Mouse (Mus musculus): ENCODE measurements at regions not wholly inside any gene's neighbourhood (a gene's known extent, or its start where the extent isn't known, plus 50 kb on each side); places are given as distances from the start of the nearest gene placed in this dataset.
A peak's percentile ranks its signal among the peaks of the same experiment; 100 is the strongest.

DNA sequence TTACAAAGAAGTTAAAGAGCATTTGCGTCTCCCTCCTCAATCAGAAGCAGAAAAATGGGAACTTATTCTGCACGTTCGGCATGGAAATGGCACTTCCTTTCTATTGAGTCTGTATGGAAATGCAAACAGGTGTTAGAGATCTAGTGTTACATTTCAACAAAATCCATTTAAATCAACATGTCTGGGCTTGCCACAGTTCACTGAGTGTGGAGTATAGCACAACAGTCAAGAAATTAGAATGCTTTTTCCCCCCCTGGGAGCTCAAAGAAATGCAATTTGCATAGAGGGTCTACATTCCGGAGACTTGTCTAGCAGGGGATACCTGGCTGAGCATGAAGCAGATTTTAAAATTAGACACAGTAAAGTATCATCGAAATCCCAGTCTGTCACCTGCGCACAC is 308.5 kb upstream of the Smarca2 start:
- ATAC-seq = no peak

DNA sequence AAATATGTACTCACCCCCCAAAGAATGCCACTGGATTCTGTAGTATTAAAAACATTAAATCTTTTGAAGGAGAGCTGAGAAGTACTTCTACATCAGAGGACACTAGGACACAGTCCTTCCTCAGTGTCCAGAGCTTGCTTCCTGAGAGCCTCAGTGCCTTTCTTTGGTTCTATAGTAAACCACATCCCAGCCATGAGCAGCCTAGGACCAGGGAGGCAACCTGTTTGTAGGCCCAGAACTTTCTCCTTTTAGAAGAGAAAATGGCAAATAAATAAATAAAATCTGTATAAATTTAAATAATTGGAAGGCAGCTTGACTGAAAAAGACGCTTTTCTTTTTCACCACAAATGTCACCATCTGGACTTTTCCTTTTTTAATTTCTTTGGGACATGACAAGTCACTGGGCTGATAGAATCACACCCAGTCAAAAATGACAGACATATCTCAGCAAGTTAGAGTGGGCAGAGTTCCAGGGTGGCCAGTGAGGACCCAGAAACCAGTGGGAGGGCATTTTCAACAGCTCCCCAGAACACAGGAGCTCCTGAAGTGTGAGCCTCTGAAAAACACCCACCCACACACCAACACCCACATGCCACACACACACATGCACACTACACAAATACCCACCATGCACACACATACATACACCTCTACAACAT is 296.2 kb upstream of the Smarca2 start:
- ATAC-seq = no peak

DNA sequence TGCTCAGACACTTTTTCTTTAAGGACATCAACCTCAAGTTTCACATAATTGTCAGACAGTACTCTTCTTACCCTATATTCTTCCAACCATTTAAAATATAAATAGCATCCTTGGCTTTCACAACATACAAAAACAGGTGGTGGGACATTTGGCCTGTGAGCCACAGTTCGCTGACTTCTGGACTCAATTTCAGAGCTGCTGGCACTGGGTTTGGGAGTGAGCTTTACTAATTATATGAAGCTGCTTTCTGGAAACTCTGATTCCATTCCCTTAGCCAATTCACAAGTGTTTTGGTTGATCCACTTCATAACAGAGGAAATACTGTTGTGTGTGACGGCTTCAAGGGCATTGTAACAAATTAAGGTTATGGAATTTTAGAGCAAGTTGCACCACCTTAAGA is 285.9 kb upstream of the Smarca2 start:
- ATAC-seq = no peak

DNA sequence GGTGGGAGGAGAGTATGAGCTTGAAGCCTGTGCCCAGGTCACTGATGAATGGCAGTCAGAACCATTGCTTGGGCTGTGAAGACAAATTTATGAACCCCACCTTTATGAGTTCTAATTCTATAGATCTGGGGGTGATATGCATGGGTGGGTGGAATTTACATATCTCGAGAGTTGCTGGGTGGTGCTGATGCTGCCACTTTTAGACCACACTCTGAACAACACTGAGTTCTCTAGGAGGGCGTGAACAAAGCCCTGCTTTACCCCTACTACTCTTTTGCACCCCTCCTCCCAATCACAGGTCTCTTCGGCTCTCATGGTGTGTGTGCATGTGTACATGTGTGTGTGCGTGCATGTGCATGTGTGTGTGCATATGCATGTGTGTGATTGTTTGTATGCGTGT is 281.2 kb upstream of the Smarca2 start:
- ATAC-seq = no peak

DNA sequence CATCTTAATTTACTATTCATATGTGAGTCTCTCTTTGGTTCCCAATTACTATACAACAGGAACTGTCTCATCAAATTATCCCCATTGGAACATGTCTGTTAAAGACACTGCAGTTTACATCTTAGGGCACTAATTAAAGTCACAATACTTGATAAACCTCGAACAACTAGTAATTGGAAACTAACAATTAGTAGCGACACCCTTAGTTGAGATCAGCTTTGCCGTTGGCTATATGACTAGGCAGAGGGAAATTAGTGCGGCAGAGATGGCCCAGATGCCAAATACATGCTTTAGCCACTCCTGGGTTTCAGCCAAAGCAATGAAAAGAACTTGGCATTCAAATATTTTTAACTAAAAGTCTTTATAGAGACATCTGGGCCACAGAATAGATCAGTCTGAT is 265.7 kb upstream of the Smarca2 start:
- no peak for ATAC-seq

DNA sequence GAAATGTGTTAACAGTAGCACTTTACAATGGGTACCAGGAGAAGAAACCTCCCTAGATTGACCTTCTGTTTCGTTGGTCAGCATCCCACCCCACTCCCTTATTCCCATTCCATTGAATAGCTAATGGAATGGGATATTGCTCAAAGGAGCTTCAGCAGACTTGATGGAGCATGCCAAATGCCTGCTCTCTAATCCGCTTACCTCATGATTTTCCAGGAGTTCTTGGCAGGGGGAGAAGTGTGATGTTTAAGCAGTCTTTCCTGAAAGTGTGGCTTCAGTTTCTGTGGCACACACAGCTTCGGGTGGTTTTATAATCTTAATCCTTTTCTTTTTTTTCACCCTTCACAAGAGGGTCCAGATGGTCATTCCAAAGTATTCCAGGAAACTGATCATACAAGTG is 264.7 kb upstream of the Smarca2 start:
- ATAC-seq = no peak

DNA sequence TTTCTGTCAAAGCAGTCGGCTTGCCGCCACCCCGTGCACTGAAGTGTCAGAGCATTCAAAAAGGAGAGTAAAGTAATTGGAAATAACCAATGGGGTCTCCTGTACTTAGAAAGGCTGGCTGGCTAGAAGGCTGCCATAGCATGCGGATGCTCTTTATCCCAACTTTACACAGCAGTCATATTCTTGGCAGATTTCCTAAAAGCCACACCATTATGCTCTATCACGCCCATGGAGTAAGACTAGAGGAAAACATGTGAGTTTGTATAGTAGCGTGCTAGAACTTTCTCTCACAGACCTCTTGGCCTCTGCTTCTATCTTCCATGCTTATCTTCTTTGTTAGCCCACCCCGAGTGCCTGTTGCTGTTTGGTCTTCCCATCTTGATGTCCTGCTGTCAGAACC is 249.8 kb upstream of the Smarca2 start:
- no peak for ATAC-seq

DNA sequence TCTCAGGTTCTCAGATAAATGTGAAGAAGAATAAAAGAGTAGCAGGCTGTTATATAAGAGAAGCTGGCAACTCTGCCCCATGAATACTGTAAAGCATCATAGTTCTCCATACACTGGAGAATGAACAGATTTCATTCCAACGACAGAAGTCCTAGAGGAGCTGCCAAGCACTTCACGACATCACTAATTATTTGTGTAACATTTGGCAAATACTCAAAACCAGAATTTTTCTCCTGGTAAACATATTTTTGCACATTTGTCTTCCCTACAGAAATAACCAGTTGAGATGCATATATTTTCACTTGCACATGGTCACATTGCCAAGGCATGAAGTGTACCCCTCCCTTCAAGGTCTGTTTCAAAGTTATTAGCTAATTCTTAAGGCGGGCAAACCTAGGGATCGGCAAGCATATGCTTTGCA is 220.9 kb upstream of the Smarca2 start:
- ATAC-seq = no peak

DNA sequence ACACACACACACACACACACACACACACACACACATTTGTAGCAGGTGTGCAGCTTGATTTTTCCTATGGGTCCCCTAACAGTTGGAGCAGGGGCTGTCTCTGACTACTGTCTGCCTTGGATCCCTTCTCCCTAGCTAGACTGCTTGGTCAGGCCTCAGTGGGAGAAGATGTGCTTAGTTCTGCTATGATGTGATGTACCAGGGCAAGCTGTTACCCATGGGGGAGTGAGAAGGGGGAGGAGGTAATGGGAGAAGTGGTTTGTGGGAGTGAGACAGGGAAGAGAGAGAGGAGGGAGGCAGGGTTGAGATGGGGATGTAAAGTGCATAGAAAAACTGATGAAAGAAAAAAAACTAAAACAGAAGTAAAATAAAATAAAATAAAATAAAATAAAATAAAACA is 218.8 kb upstream of the Smarca2 start:
- ATAC-seq = no peak

DNA sequence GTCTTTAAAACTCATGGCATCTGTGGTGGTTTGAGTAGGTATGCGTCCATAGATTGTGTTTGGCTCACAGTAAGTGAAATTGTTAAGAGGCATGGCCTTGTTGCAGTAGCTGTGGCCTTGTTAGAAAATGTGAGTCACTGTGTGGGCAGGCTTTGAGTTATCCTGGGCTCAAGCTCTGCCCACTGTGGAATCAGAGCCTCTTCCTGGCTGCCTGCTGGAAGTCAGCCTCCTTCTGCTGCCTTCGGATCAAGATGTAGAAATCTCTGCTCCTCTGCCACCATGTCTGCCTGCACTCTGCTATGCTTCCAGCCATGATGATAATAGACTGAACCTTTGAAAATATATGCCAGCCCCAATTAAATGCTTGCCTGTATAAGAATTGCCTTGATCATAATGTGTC is 192.2 kb upstream of the Smarca2 start:
- ATAC-seq = no peak

DNA sequence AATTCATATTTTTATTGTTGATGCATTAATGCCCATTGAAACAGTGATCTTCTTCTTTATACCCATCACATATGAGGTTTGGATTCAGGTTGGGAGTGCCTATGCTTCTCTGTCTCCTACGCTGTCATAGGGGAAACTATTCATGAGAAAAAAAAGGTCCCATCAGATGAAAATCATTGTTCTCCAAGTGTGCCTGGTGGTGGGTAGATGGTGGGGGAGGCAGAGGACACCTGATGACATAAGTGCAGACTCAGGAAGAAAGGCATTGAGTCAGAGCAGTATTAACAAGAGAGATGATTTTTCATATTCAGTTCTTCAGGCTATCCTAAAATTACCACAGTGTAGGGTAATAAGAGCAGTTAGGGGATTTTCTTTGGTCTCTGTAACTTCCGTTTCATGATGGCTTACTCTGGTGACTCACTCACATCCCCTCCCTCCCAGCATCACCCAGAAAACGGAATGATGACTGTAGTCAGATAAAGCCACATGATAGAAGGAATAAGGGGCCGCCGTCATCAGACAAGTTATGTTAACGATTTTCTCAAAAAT is 190.3 kb upstream of the Smarca2 start:
- peak; percentile 36 for ATAC-seq

DNA sequence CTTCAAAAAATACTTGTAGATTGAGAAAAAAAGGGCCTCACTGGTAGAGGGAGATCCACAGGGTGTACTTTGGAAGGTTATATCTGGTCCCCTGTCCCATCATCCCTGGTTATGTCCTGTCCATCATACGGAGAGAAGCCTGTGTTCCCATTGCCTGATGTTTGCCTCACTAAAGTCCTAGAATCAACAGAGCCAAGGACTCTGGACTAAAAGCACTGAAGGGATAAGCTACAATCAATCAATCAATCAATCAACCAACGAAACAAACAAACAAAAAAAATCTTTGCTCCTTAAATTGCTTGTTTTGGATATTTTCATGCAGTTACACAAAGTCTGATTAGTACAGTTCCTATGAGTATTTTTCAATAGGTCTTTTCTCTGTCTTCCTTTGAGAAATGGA is 185.1 kb upstream of the Smarca2 start:
- no peak for ATAC-seq

DNA sequence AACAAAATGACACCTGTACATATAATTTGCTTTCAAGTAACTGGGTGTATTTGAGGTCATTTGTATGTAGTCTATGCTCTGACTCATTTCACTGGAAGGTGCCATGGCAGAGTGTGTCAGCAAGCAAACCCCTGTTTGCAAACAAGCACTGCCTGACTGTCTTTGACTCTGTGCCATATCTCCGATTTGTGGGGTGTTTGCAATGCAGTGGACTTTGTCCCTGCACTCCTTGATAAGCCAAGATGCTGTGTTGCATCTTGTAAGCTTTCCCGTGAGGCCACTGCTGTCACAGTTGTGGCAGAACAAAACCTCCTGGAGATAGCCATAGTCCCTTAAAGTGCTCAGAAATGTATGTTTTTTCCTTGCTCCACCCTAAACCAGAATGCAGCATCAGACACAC is 165.7 kb upstream of the Smarca2 start:
- no peak for ATAC-seq

DNA sequence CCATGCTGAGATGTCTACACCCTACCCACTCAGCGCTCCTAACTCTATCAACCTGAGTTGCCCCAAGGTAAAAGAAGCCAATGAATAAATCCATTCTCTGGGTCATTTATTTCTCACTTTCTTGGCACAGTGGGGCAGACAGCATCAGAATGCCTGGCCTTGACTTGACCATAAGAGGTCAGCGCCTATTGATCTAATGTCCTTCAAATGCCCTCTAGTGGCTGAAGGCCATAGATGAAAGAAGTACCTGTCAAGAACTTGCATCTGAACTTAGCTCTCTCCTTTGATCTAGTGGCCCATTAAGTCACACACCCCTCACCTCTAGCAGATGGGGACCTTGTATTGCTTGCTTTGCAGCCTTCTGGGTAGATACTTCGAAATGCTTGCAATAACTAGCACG is 159.5 kb upstream of the Smarca2 start:
- no peak for ATAC-seq

DNA sequence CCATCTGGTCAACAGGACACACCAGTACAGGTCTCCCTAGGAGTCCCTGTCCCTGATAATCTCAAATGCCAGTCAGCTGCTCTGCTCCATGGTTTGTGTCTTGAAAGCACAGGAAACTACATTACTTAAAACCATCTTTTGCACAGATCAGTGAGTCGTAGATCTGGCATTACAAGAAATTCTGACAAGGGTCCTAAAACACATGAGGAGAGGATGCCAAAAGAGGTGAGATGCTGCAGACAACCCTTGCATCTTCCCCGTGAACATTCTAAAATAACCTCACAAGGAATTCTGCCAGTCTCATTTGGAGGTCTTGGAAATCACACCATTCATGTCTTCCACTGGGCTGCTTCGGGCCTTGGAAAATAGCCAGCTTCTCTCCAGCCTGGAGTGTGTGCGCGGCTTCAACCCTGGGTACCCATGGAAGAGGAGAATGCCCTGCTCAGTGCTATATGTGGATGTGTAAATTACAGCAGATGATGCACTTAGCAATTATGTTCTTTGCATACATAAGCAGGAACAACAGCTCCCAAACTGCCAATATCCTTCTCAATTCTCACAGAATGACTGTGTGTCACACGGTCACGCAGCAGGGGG is 157.3 kb upstream of the Smarca2 start:
- no peak for ATAC-seq

DNA sequence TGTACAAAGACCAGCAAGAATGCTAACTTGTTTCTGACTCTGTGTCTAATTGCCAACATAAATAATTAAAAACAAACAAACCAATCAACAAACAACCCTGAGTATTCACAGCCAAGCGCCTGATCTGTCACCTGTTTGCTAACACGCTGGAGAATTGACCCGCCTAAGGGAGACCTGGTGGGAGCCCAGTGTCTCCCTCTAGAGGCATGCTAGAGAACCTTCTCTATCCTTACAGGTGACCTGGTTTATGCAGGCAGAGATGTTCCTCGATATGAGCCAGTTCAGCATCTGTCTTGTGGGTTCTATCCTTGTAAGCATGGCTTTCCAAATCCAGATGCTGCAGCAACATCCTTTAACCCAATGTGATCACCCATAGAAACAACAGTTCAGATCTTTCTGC is 143.1 kb upstream of the Smarca2 start:
- no peak for ATAC-seq

DNA sequence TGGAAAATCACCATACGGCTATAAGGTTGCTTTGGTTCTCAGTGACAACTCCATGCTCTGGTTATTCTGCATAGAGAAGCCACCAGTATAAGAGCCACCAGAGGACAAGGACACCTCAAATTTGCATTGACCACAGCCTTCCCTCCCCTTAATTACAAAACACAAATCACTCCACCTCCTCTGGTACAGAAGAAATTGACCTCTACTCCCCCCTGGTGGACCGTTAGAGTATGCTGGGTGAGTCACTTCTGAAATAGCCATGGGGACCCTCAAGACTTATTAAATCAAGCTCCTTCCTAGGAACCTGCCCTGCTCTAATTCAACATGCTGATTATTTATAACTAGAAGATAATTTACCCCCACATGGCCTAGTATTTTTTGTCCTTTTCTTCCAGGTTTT is 139.6 kb upstream of the Smarca2 start:
- ATAC-seq = no peak

DNA sequence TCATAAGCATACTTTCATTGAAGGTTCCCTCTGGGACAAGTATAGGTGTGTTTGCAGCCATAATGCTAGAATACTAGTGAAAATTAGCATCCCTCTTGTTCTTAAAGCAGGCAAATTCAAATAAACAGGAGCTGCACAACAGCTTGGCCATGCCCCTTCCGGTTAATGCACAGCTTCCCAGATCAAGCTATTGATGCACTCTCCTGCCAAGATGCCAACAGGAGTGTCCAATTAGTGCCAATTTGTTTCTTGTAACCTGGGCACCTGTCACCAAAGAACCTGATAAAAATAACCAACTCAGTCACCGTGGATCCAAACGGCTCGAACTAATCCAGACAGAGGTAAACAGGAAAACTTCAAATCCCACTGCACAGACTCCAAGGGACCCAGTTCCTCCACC is 138.6 kb upstream of the Smarca2 start:
- ATAC-seq = no peak

DNA sequence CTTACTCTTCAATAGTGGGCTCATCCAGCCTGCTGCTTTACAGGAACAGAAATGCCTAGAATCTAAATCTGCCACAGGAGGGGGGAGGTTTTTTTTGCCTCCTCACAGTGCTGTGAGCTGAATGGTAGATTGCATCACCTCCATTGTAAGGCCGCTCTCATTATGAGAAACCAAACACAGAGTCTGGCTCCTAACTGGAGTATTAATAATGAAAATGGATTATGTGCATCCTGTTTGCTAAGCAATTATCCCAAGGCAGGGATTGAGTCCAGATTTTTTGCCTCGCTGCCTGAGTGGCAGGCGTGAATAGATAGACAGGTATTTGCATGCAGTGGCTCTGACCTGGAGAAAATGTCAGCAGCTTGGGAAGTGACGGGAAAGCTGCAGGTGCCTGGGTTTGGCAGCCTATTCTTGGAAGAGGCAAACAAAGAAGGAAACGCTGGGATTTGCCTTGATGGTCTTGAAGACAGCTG is 137.6 kb upstream of the Smarca2 start:
- ATAC-seq = no peak

DNA sequence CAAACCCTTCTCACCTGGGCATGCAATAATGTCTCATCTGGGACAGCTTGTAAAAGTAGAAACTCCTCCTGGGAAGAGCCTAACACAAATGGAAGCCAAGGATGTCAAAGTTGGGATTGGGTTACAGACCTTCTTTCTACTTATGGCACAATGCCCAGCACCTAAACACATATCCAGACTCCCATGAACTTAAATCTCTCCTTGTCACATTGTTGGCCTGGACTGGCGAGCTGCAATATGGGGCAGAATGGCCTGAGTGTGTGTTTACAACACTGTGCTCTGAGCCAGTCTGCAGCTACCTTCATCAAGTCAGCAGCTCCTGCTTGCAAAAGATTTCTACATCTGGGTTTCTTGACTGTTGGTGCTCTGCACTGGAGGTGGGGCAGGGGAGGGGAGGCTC is 132.2 kb upstream of the Smarca2 start:
- no peak for ATAC-seq

DNA sequence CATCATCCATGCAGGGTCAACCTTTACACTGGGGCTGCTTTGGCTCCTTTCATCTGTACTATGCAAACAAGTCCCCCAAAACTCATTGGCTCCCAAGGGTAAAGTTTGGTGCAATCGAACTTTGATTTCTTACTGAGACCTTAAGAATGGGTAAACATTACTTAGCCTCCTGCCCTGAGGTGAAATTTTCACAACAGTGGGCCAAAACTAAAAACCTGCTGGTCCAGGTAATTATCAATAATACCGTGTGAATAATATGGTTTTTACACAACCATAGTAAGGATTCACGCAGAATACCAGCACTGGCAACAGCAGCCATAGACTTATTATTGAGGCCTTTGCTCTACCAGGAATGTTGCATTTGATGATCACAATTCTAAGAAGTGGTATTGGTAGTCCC is 131.6 kb upstream of the Smarca2 start:
- no peak for ATAC-seq

DNA sequence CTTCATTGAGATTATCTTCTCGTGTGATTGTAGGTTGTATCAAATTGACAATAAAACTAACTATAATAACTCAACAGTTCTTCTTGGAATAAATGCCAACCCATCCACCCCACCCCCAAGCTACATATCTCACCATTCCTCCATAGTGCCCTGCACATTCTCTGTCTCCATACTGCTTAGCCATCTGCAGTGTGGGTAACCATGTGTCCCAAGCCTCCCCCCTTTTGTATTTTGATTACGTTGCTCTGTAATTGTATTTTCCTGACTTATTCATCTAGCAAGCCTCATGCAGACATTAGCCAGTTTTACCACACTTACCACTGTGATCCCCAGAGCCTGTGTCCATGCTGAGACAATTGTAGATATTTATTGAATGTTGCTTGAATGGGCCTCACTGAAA is 129.7 kb upstream of the Smarca2 start:
- no peak for ATAC-seq

DNA sequence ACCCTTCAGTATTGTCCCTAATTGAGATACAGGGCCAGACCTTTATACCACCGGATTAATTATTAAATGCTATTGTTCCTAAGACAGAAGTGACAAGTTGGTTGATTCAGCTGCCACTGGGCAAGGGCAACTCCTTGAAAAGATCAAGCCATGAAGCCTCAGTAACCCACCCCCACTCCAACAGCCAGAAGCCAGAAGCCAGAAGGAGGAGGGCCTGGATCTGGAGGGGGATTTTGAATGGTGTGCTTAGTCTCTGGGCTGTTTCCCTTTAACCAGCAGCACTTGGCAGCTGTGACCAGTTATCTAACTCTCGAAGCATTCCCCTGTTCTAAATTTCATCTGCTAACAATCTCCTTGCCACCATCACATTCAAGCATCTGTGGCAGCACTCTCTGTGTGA is 129.1 kb upstream of the Smarca2 start:
- no peak for ATAC-seq

DNA sequence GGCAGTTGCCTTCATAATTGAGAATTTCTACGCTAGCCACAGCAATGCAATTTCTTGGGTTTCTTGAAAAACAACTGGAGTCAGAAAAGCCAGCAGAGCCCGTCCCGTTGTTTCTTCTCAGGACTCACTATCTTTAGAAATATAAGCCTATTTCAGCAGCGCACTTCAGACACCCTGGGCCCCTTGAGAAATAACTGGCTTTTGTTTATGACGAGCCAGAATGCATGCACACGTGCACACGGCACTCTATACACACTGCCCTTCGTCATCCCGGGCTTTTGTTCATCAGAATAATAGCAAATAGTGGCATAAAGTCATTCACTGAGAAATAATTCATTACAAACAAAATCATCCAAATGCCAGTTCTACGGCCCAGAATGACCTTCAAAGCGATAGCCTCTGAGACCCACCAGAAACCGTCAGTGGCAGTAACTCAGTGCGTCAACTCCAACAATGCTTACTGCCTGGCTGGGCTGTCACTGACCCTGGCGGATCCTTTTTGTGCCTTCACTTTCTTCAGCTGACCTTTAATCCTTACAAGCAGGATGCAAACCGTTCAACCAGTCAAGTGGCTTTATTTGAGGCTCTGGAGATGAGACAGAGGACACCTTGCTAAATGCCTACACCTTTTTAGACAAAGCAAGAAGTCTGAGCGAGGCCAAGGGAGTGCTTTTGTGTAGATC is 126.7 kb upstream of the Smarca2 start:
- ATAC-seq = no peak

Measured in activated CD4-positive, CD25-positive, alpha-beta regulatory T cell, adult 4 months (primary cell).